Comparison of ENCODE assay signal across 8 mouse cellular contexts in genomic region chr13:48857246-48857932, GRCm38 (mm10). TPM values are rescaled to one million over a fixed set of nuclear protein-coding genes. Genes with fewer than 3 reads are reported as not detected.
DNase-seq lines count a peak whose midpoint lies in the region; ATAC-seq and TF ChIP-seq lines count a peak whose summit lies in the region.
"Had no signal": no experiment of that assay in that cellular context is flagged by ENCODE, and none has a peak within 500 bp of the region (broad histone marks: within the 10 kb centered on the region; RNA-seq: fewer than 3 reads in every experiment).

No protein-coding gene starts in this region.

- H3K4me1 ChIP-seq in intestine, embryonic 14.5 days (replicated peaks; ENCODE audit: control insufficient read depth, insufficient read depth, low read length) = peaks cover 50% of the 10 kb centered on the region
- peaks cover 59% of the 10 kb centered on the region for H3K4me1 ChIP-seq in intestine, embryonic 15.5 days (replicated peaks)
- peaks cover 22% of the 10 kb centered on the region for H3K4me1 ChIP-seq in kidney, adult 2 months (ENCODE audit: control insufficient read depth, insufficient read depth, low read length)
- H3K4me1 ChIP-seq in midbrain, embryonic 15.5 days = peaks cover 60% of the 10 kb centered on the region

- whole genome bisulfite sequencing in intestine, embryonic 14.5 days = 29% methylated on average over 7 of the region's 7 CpGs
- WGBS in intestine, embryonic 15.5 days = 33% methylated on average over 7 of the region's 7 CpGs
- WGBS in kidney, adult 2 months = 47% methylated on average over 7 of the region's 7 CpGs
- 42% methylated on average over 7 of the region's 7 CpGs for WGBS in midbrain, embryonic 15.5 days

- peak overlapping the region; percentile 23; the same call in 1 of the 2 replicates for H3K27ac ChIP-seq in intestine, embryonic 14.5 days (ENCODE audit: low read depth)
- H3K27ac ChIP-seq in intestine, embryonic 15.5 days = no peak overlapping the region
- H3K27ac ChIP-seq in kidney, adult 2 months (ENCODE audit: insufficient read depth, low read depth, low read length) = no peak overlapping the region
- H3K27ac ChIP-seq in midbrain, embryonic 15.5 days = peak overlapping the region; percentile 7; the same call in 1 of the 2 replicates
- H3K27ac ChIP-seq: liver, embryonic 13.5 days had no signal

- H3K27me3 ChIP-seq in intestine, embryonic 14.5 days (replicated peaks; ENCODE audit: control insufficient read depth, insufficient read depth, low read length) = no peaks in the 10 kb centered on the region
- H3K27me3 ChIP-seq in intestine, embryonic 15.5 days (replicated peaks) = no peaks in the 10 kb centered on the region
- no peaks in the 10 kb centered on the region for H3K27me3 ChIP-seq in kidney, adult 2 months (replicated peaks; ENCODE audit: control insufficient read depth, insufficient read depth, low read length)
- no peaks in the 10 kb centered on the region for H3K27me3 ChIP-seq in midbrain, embryonic 15.5 days (replicated peaks)
- H3K27me3 ChIP-seq: liver, embryonic 13.5 days had no signal

- H3K36me3 ChIP-seq in intestine, embryonic 14.5 days (ENCODE audit: control insufficient read depth, insufficient read depth, low read length) = no peaks in the 10 kb centered on the region
- H3K36me3 ChIP-seq in intestine, embryonic 15.5 days = no peaks in the 10 kb centered on the region
- no peaks in the 10 kb centered on the region for H3K36me3 ChIP-seq in kidney, adult 2 months (ENCODE audit: control insufficient read depth, insufficient read depth, low read length)
- H3K36me3 ChIP-seq in midbrain, embryonic 15.5 days (replicated peaks) = no peaks in the 10 kb centered on the region
- H3K36me3 ChIP-seq: liver, embryonic 13.5 days had no signal

- no peak for DNase-seq in intestine, embryonic 14.5 days (ENCODE audit: low spot score)
- peak; percentile 44 for DNase-seq in ZHBTc4 (ENCODE audit: low read depth, low spot score)
- peak; percentile 66 for DNase-seq in kidney, adult 2 months
- no peak for DNase-seq in cerebellum, adult 8-10 months
- DNase-seq: liver, embryonic 13.5 days had no signal

- H3K9me3 ChIP-seq in intestine, embryonic 14.5 days (ENCODE audit: control insufficient read depth, low read length) = no peaks in the 10 kb centered on the region
- no peaks in the 10 kb centered on the region for H3K9me3 ChIP-seq in intestine, embryonic 15.5 days
- H3K9me3 ChIP-seq in midbrain, embryonic 15.5 days = 0 out of 2 replicates have a peak, but pooled peaks cover 2% of the 10 kb centered on the region
- H3K9me3 ChIP-seq: liver, embryonic 13.5 days had no signal

- no peak for TF ChIP-seq POLR2A in kidney, adult 2 months (IDR thresholded peaks at IDR 0.05; ENCODE audit: low read depth, low read length)

- no peak for TF ChIP-seq CTCF in kidney, adult 2 months (conservative IDR thresholded peaks at IDR 0.05; ENCODE audit: insufficient read depth, insufficient read length, low read depth, low read length)

- H3K4me3 ChIP-seq in intestine, embryonic 14.5 days (ENCODE audit: low read depth, low read length) = no peak overlapping the region
- no peak overlapping the region for H3K4me3 ChIP-seq in intestine, embryonic 15.5 days (replicated peaks)
- no peak overlapping the region for H3K4me3 ChIP-seq in kidney, adult 2 months (ENCODE audit: insufficient read depth, low read depth, low read length)
- no peak overlapping the region for H3K4me3 ChIP-seq in midbrain, embryonic 15.5 days
- H3K4me3 ChIP-seq: liver, embryonic 13.5 days had no signal

- no peak overlapping the region for H3K9ac ChIP-seq in intestine, embryonic 14.5 days (ENCODE audit: low read length)
- no peak overlapping the region for H3K9ac ChIP-seq in intestine, embryonic 15.5 days
- H3K9ac ChIP-seq in midbrain, embryonic 15.5 days = no peak overlapping the region
- H3K9ac ChIP-seq: liver, embryonic 13.5 days had no signal

- no peak; the same call in 1 of the 2 replicates for ATAC-seq in intestine, embryonic 14.5 days (replicated peaks; ENCODE audit: low FRiP score, low TSS enrichment, low read depth)
- ATAC-seq in intestine, embryonic 15.5 days = no peak
- no peak for ATAC-seq in midbrain, embryonic 15.5 days (replicated peaks)
- ATAC-seq in monocyte, adult 5-6 weeks (replicated peaks; ENCODE audit: insufficient number of reproducible peaks, low FRiP score, low TSS enrichment, poor library complexity, severe bottlenecking) = no peak

- H3K4me2 ChIP-seq in intestine, embryonic 14.5 days (ENCODE audit: low read length) = no peak overlapping the region
- no peak overlapping the region for H3K4me2 ChIP-seq in intestine, embryonic 15.5 days (replicated peaks)
- H3K4me2 ChIP-seq in midbrain, embryonic 15.5 days = no peak overlapping the region
- H3K4me2 ChIP-seq: liver, embryonic 13.5 days had no signal

RNA-seq across cellular contexts. Expression of gene Phf2, which starts 13.5 kb away (rescaled TPM):
- 9.9 TPM in 2 replicates for polyA plus RNA-seq in intestine, embryonic 14.5 days (2014; fragmentation: Nextera tagmentation; extraction: Ambion mirVana)
- 5.5 and 6.3 TPM in 2 replicates for polyA plus RNA-seq in intestine, embryonic 15.5 days (2015; fragmentation: Nextera tagmentation; extraction: Ambion mirVana)
- polyA plus RNA-seq in kidney, adult 2 months (2012; rRNA removed) = 12.2 and 15.2 TPM in 2 replicates
- polyA plus RNA-seq in midbrain, embryonic 15.5 days (2015; fragmentation: Nextera tagmentation; extraction: Ambion mirVana) = 10.7 and 11.0 TPM in 2 replicates
- 10.0 to 17.8 TPM (median 13.7 TPM) in 3 replicates for total RNA-seq in monocyte, adult 5-6 weeks (2017)

Comparison
In these comparisons a context has a peak if more than half of its experiments do, and no peak if none do; other contexts are left out.
1. H3K27ac ChIP-seq: peak in intestine, embryonic 14.5 days (single experiment) and midbrain, embryonic 15.5 days (single experiment); none in intestine, embryonic 15.5 days (single experiment) and kidney, adult 2 months (single experiment).
2. DNase-seq: peak in ZHBTc4 (single experiment) and kidney, adult 2 months (single experiment); none in intestine, embryonic 14.5 days (single experiment) and cerebellum, adult 8-10 months (single experiment).